Mouse (Mus musculus) olfactory bulb, adult 2 months (tissue): ENCODE measurements around the gene Ccdc146.

Experiments used
- CTCF ChIP-seq: fragments of 200-500 bp; IDR thresholded peaks from 2 replicates; pipeline ENCODE4 v1.5.1; 2012; ENCODE audit warnings: low read depth, mild to moderate bottlenecking, low read length, moderate library complexity; ENCODE audit not compliant: insufficient read depth
- POLR2A ChIP-seq: fragments of 200-500 bp; IDR thresholded peaks from 2 replicates; pipeline ENCODE4 v1.6.1; 2012; ENCODE audit warnings: mild to moderate bottlenecking, low read depth, low read length, moderate library complexity; ENCODE audit not compliant: insufficient read depth

GRCm38 (mm10) chr5:21299076-21299755, 125.3 kb downstream of the Ccdc146 start:
- no peak for TF ChIP-seq CTCF
- no peak for TF ChIP-seq POLR2A
